Mouse (Mus musculus) neural tube, embryonic 11.5 days (tissue): ENCODE data around the gene Rasal2. TPM values are rescaled to one million over a fixed set of nuclear protein-coding genes. Genes with fewer than 3 reads are reported as not detected.
A peak's percentile ranks its signal among the peaks of the same experiment; 100 is the strongest.

Source experiments
- ATAC-seq: fragments of 200-750 bp; cut with Nextera tagmentation; 2 replicates; pipeline ENCODE4 v1.8.0; 2017; ENCODE audit warnings: moderate number of reproducible peaks, mild to moderate bottlenecking, moderate TSS enrichment, moderate library complexity; ENCODE audit not compliant: insufficient read depth, low FRiP score, low TSS enrichment
- DNase-seq: peaks from one replicate; pipeline ENCODE4 v3.0.0-alpha.2; 2015; ENCODE audit warnings: low spot score
- H3K27ac ChIP-seq: fragments of 300-500 bp; sonication (generic); 2 replicates; pipeline ENCODE4 v1.5.1; 2014; ENCODE audit warnings: low read depth, mild to moderate bottlenecking, low read length
- H3K27me3 ChIP-seq: fragments of 300-500 bp; sonication (generic); 2 replicates; pipeline ENCODE4 v1.6.1; 2014; ENCODE audit warnings: mild to moderate bottlenecking, low read length, mixed read lengths; ENCODE audit not compliant: control insufficient read depth, insufficient read depth
- H3K36me3 ChIP-seq: fragments of 300-500 bp; sonication (generic); 2 replicates; pipeline ENCODE4 v1.6.1; 2014; ENCODE audit warnings: mild to moderate bottlenecking, low read length, moderate library complexity, mixed read lengths; ENCODE audit not compliant: control insufficient read depth, insufficient read depth
- H3K4me1 ChIP-seq: fragments of 300-500 bp; sonication (generic); 2 replicates; pipeline ENCODE4 v1.6.1; 2014; ENCODE audit warnings: low read length, mixed read lengths; ENCODE audit not compliant: control insufficient read depth, insufficient read depth
- H3K4me2 ChIP-seq: fragments of 300-500 bp; sonication (generic); 2 replicates; pipeline ENCODE4 v1.6.1; 2014; ENCODE audit warnings: low read depth, mild to moderate bottlenecking, moderate library complexity
- H3K4me3 ChIP-seq: fragments of 300-500 bp; sonication (generic); 2 replicates; pipeline ENCODE4 v1.5.1; 2014; ENCODE audit warnings: low read depth, low read length
- H3K9ac ChIP-seq: fragments of 300-500 bp; sonication (generic); 2 replicates; pipeline ENCODE4 v1.6.1; 2014; ENCODE audit warnings: mild to moderate bottlenecking, low read length
- H3K9me3 ChIP-seq: fragments of 300-500 bp; sonication (generic); 2 replicates; pipeline ENCODE4 v1.6.1; 2016; ENCODE audit warnings: low read length; ENCODE audit not compliant: control insufficient read depth
- WGBS: fragments of 180-500 bp; shearing (Covaris S2); extraction: QIAGEN DNeasy Blood & Tissue Kit; methylation state at CpG from one replicate; pipeline ENCODE4 v1.1.7; 2014; 5-methylcytosine and 5-hydroxymethylcytosine counted together
- polyA plus RNA-seq: library from polyadenylated mRNA; unstranded; fragments of >200 nt; fragmentation: Nextera tagmentation; extraction: Ambion mirVana; gene quantifications from 2 replicates; pipeline ENCODE4 v1.2.1, GENCODE M21; 2014

Rasal2 gene
- polyA plus RNA-seq: 18.1 and 19.8 TPM in 2 replicates

DNA sequence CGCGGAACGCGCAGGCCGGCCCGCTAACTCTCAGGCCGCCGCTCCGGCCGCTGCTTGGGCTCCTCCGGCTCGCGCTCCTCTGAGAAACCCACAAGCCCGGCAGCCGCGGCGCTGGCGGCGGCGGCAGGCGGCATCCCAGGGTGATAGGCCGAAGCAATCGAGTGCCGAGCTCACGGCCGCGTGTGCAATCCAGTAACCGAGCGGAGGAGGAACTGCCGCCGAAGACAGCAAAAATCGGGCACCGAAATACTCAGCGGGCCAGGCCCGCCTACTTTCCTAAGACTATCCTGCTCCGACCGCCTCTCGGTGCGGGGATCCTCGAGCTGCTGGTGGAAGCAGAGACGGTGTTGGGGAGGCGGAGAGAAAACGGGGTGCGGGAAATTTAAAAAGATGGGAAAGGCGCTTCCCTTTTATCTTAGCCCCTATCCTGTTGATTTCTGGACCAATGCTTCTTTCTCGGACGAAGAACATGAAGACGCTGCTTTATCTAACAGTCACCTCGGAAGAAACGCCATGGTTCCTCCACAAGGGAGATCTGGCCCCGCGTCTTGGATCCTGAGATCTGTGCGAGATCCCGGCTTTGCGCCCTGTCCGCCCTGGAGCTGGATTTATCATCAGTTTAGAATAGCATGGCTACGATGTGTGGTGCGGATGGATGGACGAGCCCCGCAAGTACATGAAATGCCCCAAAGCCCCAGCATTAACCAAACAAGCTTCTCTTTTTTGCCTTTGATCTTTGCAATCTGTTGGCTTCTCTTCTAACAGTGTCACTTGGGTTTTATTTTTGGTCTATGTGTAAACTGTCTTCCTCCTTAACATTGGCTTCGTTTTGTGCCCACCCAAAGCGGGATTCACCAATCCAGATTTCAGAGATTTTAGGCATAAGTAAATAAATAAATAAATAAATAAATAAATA, at the start of gene Rasal2:
Gene Rasal2 (minus strand): TSS at position 142 of the 916 bp plus-strand sequence.
- DNase-seq (peak; percentile 98), ATAC-seq (peak; percentile 96)
- H3K27ac ChIP-seq: peak within 1 kb of the TSS; percentile 96
- H3K9ac ChIP-seq: peak within 1 kb of the TSS; percentile 89
- H3K9me3 ChIP-seq: no peaks in the 10 kb centered on the region
- no peaks in the 10 kb centered on the region for H3K27me3 ChIP-seq
- H3K4me3 ChIP-seq: peak within 1 kb of the TSS; percentile 81
- under 1% methylated on average over 62 of the region's 62 CpGs for whole genome bisulfite sequencing
- H3K4me2 ChIP-seq: peak within 1 kb of the TSS; percentile 61
- H3K4me1 ChIP-seq: peaks cover 5% of the 10 kb centered on the region; the same call in 1 of the 2 replicates
- H3K36me3 ChIP-seq: no peaks in the 10 kb centered on the region

DNA sequence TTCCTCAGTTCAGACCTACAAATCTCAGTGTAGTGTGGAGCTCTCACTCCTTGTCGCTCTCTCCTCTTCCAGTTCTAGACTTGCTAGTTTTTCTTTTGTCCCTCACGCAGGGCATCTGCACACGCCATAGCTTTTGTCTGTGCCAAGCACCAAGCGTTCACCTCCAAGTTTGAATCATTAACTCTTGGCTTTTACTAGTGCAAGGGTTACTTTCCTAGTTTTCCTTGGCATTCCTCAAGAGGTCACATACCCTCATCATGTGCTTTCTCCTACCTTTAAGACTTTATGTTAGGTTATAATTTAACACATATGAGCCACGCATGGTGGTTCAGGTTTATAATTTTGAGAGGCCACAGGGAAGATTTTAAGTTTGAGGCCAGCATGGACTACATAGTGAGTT, 48.9 kb upstream of the Rasal2 start:
- Histone ChIP-seq H3K27ac (no peak overlapping the region), H3K9ac (no peak overlapping the region), H3K27me3 (no peaks in the 10 kb centered on the region), H3K36me3 (no peaks in the 10 kb centered on the region), H3K9me3 (no peaks in the 10 kb centered on the region), H3K4me2 (no peak overlapping the region), H3K4me3 (no peak overlapping the region), H3K4me1 (peaks cover 6% of the 10 kb centered on the region)
- 94% methylated on average over 5 of the region's 5 CpGs for WGBS
- ATAC-seq (no peak), DNase-seq (no peak)

DNA sequence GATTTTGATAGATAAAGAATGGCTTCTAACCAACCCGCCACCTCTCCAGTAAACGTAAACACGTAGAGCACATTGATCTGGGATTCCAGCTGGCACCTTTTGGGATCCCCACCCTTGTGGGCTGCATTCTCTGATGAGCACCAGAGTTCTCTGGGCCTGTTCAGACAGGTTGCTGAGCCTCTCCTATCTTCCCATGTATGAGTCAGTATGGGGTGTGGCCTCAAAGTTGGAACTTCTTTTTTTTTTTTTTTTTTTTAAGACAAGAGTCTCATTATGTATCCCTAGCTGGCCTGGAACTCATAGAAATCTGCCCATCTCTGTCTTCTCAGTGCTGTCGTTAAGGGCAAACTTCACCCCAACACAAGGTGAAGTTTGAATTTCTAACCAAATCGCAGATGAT, 47.5 kb upstream of the Rasal2 start:
- H3K27ac ChIP-seq: no peak overlapping the region
- H3K4me3 ChIP-seq: no peak overlapping the region
- H3K9ac ChIP-seq: no peak overlapping the region
- no peak overlapping the region for H3K4me2 ChIP-seq
- H3K27me3 ChIP-seq: no peaks in the 10 kb centered on the region
- no peaks in the 10 kb centered on the region for H3K36me3 ChIP-seq
- H3K9me3 ChIP-seq: no peaks in the 10 kb centered on the region
- DNase-seq (no peak), ATAC-seq (no peak)
- peaks cover 6% of the 10 kb centered on the region for H3K4me1 ChIP-seq
- WGBS: 90% methylated on average over 5 of the region's 5 CpGs

DNA sequence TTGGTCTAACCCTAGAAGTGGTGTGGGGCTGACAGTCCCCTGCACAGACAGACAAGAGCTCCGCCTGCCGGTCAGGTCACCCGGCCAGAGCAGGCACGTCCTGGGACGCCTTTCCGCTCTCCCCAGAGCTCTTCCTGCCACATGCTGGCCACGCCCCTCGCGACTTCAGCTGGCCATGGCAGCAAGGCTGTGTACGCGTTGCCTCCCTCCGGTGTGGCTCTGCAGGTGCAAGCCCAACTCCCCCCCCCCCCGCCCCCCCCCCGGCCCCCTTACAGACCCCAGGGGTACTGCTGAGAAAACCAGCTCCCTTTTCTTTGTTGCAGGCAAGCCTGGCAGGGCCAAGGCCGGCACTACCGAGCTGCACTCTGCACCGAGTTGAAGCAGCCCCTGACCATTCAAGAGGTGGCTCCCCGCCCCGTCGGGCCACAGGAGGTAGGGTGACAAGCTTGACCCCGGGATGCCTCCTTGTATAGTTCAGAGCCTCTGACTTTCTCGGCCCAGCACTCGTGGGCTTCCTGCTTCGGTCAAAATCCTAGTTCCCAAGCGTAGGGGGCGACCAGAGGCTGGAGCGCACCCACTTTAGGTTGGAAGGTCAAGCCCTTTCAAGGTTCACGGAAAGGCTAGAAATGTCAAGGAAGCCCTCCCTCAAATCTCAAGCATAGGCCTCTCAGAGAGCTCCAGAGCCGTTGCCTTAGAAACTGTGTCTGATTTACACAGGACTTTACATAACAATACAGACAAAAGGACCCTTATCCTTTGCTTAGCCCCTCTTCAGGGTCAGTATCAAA, 46.2 kb upstream of the Rasal2 start, which contains the start of gene Cryzl2:
Gene Cryzl2 (plus strand): TSS at position 157 of the 788 bp plus-strand sequence.
- no peaks in the 10 kb centered on the region for H3K36me3 ChIP-seq
- H3K9me3 ChIP-seq: no peaks in the 10 kb centered on the region
- H3K9ac ChIP-seq: peak within 1 kb of the TSS; percentile 61
- 5% methylated on average over 26 of the region's 29 CpGs for WGBS
- H3K4me3 ChIP-seq: peak within 1 kb of the TSS; percentile 31
- peak; percentile 86 for ATAC-seq
- peak within 1 kb of the TSS; percentile 81 for H3K27ac ChIP-seq
- no peaks in the 10 kb centered on the region for H3K27me3 ChIP-seq
- H3K4me2 ChIP-seq: peak within 1 kb of the TSS; percentile 46
- peak; percentile 86 for DNase-seq
- H3K4me1 ChIP-seq: peaks cover 6% of the 10 kb centered on the region

DNA sequence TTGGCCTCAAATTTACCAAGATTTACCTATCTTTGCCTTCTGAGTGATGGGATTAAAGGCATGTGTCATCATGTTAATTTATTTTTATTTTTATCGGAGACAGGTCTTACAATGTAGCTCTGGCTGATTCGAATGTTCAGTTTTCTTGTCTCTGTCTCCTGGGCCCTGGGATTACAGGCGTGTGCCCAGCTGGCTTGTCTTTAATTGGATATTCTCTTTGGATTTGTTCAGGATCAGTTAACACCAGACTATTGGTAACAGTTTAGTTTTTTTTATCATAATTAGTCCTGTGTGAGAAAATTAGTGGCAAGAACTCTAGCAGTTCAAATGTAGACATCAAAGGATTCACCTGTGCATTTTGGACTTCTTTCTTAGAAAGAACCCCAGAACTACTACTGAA, 45.4 kb upstream of the Rasal2 start:
- H3K9me3 ChIP-seq: no peaks in the 10 kb centered on the region
- no peaks in the 10 kb centered on the region for H3K36me3 ChIP-seq
- no peak overlapping the region for H3K4me3 ChIP-seq
- 66% methylated on average over 3 of the region's 3 CpGs for WGBS
- H3K4me2 ChIP-seq: no peak overlapping the region
- peaks cover 13% of the 10 kb centered on the region for H3K4me1 ChIP-seq
- no peaks in the 10 kb centered on the region for H3K27me3 ChIP-seq
- no peak overlapping the region for H3K9ac ChIP-seq
- DNase-seq (no peak), ATAC-seq (no peak)
- H3K27ac ChIP-seq: 0 out of 2 replicates have a peak overlapping the region, but pooled peaks have one; percentile 14

DNA sequence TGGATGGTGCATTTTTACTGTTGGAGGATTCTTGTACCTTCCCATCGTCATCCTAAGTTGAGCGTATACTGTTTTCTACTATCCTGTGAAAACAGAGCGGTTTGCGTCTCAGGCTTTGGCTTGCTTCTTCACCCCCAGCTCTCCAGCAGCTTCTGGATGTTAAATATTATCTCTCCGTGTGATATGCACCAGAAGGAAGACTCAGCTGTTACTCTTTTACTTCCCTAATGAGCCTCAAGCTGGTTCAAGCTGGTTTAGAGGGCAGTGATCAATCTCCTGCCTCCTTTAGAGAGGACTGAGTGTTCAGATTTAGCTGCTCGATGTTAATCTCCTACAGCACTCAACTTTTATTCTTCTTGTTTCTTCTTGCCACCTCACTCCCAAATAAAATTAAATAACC, 42.5 kb upstream of the Rasal2 start:
- Histone ChIP-seq H3K27ac (no peak overlapping the region), H3K27me3 (no peaks in the 10 kb centered on the region), H3K4me2 (no peak overlapping the region), H3K36me3 (no peaks in the 10 kb centered on the region), H3K4me1 (peaks cover 25% of the 10 kb centered on the region), H3K9ac (no peak overlapping the region), H3K4me3 (no peak overlapping the region), H3K9me3 (no peaks in the 10 kb centered on the region)
- DNase-seq (no peak), ATAC-seq (no peak)
- 83% methylated on average over 6 of the region's 6 CpGs for WGBS

DNA sequence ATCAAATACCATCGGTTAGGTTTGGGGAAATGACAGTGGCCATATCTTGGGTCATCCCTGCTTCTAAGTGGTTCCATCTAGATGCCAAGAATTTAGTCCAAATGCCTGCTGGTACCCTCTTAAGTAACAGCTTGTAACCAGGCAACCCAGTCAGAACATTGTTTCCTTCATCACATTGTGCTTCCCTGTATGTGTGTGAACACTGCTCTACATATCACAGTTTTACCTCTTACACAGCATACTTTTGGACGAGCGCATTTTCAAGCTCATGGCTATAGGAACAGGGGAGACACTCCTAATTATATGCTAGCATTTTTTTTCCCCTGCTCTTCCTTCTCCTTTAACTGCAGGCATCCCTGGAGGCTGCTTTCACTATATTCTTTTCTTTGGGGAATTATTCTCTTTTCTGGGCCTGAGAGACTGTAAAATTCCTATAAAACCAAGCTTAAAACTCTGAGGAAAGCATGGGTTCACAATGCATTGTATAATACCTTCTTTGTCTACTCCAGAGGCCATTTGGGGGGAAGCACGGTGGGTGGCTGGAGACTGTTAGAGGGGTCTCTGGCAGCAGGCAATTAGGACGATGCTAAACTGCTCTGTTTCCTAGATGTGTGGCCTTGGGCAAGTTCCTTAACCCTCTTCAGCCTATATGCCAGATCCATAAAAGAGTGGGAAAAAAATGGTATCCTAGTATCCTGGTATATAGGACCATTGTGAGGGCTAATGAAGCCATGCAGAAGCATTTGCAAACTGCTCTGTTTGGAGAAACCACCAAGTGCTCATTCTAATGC, 40.6 kb upstream of the Rasal2 start:
- no peaks in the 10 kb centered on the region for H3K27me3 ChIP-seq
- peaks cover 25% of the 10 kb centered on the region for H3K4me1 ChIP-seq
- 38% methylated on average over 5 of the region's 5 CpGs for WGBS
- H3K4me3 ChIP-seq: no peak overlapping the region
- no peak overlapping the region for H3K9ac ChIP-seq
- DNase-seq (peak; percentile 60), ATAC-seq (peak; percentile 84)
- H3K9me3 ChIP-seq: no peaks in the 10 kb centered on the region
- no peak overlapping the region for H3K4me2 ChIP-seq
- H3K36me3 ChIP-seq: no peaks in the 10 kb centered on the region
- H3K27ac ChIP-seq: peak overlapping the region; percentile 76

DNA sequence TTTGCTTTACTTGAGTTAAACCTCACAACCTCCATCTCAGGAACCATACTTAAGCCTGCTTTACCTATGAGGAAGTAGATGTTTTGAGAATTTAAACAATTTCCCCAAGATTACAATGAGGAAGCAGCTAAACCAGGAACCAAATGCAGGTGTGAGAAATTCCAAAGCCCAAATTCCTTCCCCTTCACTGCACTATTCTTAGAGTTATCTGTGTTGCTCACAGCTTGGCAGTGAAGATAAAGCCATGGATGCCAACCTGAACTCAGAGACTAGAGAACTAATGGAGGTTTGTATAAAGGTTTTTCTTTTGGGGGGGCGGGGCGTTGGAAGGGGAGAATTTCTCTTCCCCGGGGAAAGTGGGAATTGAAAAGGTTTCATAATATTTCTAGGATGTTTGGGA, 39.9 kb upstream of the Rasal2 start:
- 81% methylated on average over 3 of the region's 3 CpGs for WGBS
- DNase-seq: no peak
- H3K27ac ChIP-seq: peak overlapping the region; percentile 76
- peaks cover 27% of the 10 kb centered on the region for H3K4me1 ChIP-seq
- H3K36me3 ChIP-seq: no peaks in the 10 kb centered on the region
- H3K27me3 ChIP-seq: no peaks in the 10 kb centered on the region
- no peak overlapping the region for H3K4me3 ChIP-seq
- H3K9ac ChIP-seq: no peak overlapping the region
- H3K4me2 ChIP-seq: no peak overlapping the region
- ATAC-seq: no peak
- no peaks in the 10 kb centered on the region for H3K9me3 ChIP-seq
